ENCODE assay signal across 26 mouse cellular contexts in the genomic region with DNA sequence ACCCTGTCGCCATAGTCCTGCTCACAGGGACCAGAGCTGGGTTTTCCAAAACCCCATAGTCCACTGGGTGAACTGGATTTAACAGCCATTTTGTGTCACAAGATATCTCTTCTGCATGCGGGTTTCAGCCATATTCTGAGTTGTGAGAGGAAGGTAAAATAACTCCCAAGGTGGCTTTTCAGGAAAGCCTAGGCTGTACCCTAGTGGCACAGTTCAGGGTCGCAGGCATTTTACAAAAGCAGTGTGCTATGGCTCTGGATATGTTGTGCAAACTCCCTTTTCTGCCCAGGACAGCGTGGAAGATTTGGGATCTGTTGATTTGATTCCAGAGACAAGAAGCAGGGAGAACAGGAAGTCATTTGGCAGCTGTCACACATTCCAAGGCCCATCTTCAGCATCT.
DNase-seq lines count a peak whose midpoint lies in the region; ATAC-seq and TF ChIP-seq lines count a peak whose summit lies in the region.
"Had no signal": no experiment of that assay in that cellular context is flagged by ENCODE, and none has a peak within 500 bp of the region (broad histone marks: within the 10 kb centered on the region; RNA-seq: fewer than 3 reads in every experiment).

No protein-coding gene starts in this region.

- no peak overlapping the region for H3K9ac ChIP-seq in hindbrain, postnatal 0 days (replicated peaks; ENCODE audit: low read length)
- H3K9ac ChIP-seq in hindbrain, embryonic 13.5 days, result no peak overlapping the region
- H3K9ac ChIP-seq in lung, postnatal 0 days (replicated peaks; ENCODE audit: low read depth), result no peak overlapping the region
- H3K9ac ChIP-seq in limb, embryonic 13.5 days, result no peak overlapping the region
- H3K9ac ChIP-seq: embryonic facial prominence, embryonic 12.5 days had no signal

- no peak for ATAC-seq in hindbrain, postnatal 0 days
- ATAC-seq in hindbrain, embryonic 13.5 days (ENCODE audit: low FRiP score), result no peak
- no peak for ATAC-seq in lung, postnatal 0 days
- no peak for ATAC-seq in limb, embryonic 13.5 days (ENCODE audit: low FRiP score, low read depth)
- ATAC-seq: activated CD4-positive, CD25-positive, alpha-beta regulatory T cell, adult 4 months; CD4-positive, CD25-positive, alpha-beta regulatory T cell, adult 4 months; forebrain, embryonic 14.5 days had no signal

- peak; percentile 61 for TF ChIP-seq CTCF in hindbrain, postnatal 0 days (IDR thresholded peaks at IDR 0.05; ENCODE audit: low read depth)
- peak; percentile 34 for TF ChIP-seq CTCF in lung, postnatal 0 days (IDR thresholded peaks at IDR 0.05)

- no peaks in the 10 kb centered on the region for H3K9me3 ChIP-seq in hindbrain, postnatal 0 days (ENCODE audit: low read length)
- H3K9me3 ChIP-seq in hindbrain, embryonic 13.5 days, result no peaks in the 10 kb centered on the region
- H3K9me3 ChIP-seq in lung, postnatal 0 days (ENCODE audit: low read length), result no peaks in the 10 kb centered on the region
- no peaks in the 10 kb centered on the region for H3K9me3 ChIP-seq in limb, embryonic 13.5 days
- H3K9me3 ChIP-seq: embryonic facial prominence, embryonic 12.5 days had no signal

- 68% methylated on average over 4 of the region's 4 CpGs for WGBS in hindbrain, postnatal 0 days
- 81% methylated on average over 4 of the region's 4 CpGs for WGBS in hindbrain, embryonic 13.5 days
- 67% methylated on average over 4 of the region's 4 CpGs for WGBS in lung, postnatal 0 days
- 67% methylated on average over 4 of the region's 4 CpGs for WGBS in limb, embryonic 13.5 days

- no peaks in the 10 kb centered on the region for H3K27me3 ChIP-seq in hindbrain, postnatal 0 days (ENCODE audit: insufficient read depth, low read length)
- no peaks in the 10 kb centered on the region for H3K27me3 ChIP-seq in hindbrain, embryonic 13.5 days
- no peaks in the 10 kb centered on the region for H3K27me3 ChIP-seq in lung, postnatal 0 days (replicated peaks; ENCODE audit: insufficient read depth, low read length)
- no peaks in the 10 kb centered on the region for H3K27me3 ChIP-seq in limb, embryonic 13.5 days
- H3K27me3 ChIP-seq: embryonic facial prominence, embryonic 12.5 days had no signal

- TF ChIP-seq EP300 in lung, postnatal 0 days (IDR thresholded peaks at IDR 0.05), result no peak

- H3K4me3 ChIP-seq in hindbrain, postnatal 0 days (ENCODE audit: low read length), result no peak overlapping the region
- no peak overlapping the region for H3K4me3 ChIP-seq in hindbrain, embryonic 13.5 days
- H3K4me3 ChIP-seq in lung, postnatal 0 days (ENCODE audit: low read depth, low read length), result no peak overlapping the region
- H3K4me3 ChIP-seq in limb, embryonic 13.5 days, result no peak overlapping the region
- H3K4me3 ChIP-seq: embryonic facial prominence, embryonic 12.5 days; erythroblast, embryonic 14.5 days; myocyte had no signal

- DNase-seq in embryo, embryonic 11 days, result peak; percentile 38
- no peak for DNase-seq in embryo, embryonic 9.5 days (ENCODE audit: extremely low spot score)
- DNase-seq in hindbrain, postnatal 0 days (ENCODE audit: low spot score), result no peak
- no peak for DNase-seq in lung, postnatal 0 days (ENCODE audit: low spot score)
- DNase-seq in lung, postnatal 36 days, result no peak
- no peak for DNase-seq in frontal cortex, postnatal 10 days (ENCODE audit: low spot score in 2 of 2)
- DNase-seq: adrenal gland, postnatal 10 days; cerebellum, adult 11 months; cerebellum, postnatal 10 days; gastrocnemius, postnatal 36 days; kidney, adult 2 months; kidney, postnatal 25 days; layer of hippocampus, adult 9-11 months; liver; lung, adult 18-20 months had no signal

- H3K36me3 ChIP-seq in hindbrain, postnatal 0 days (ENCODE audit: insufficient read depth, low read length), result no peaks in the 10 kb centered on the region
- no peaks in the 10 kb centered on the region for H3K36me3 ChIP-seq in hindbrain, embryonic 13.5 days
- no peaks in the 10 kb centered on the region for H3K36me3 ChIP-seq in lung, postnatal 0 days (ENCODE audit: insufficient read depth, low read length)
- H3K36me3 ChIP-seq in limb, embryonic 13.5 days, result no peaks in the 10 kb centered on the region
- H3K36me3 ChIP-seq: embryonic facial prominence, embryonic 12.5 days had no signal

- no peak overlapping the region for H3K27ac ChIP-seq in hindbrain, postnatal 0 days
- no peak overlapping the region for H3K27ac ChIP-seq in hindbrain, embryonic 13.5 days
- no peak overlapping the region for H3K27ac ChIP-seq in lung, postnatal 0 days (ENCODE audit: low read length)
- H3K27ac ChIP-seq in limb, embryonic 13.5 days, result peak overlapping the region; percentile 48; the same call in 1 of the 2 replicates
- H3K27ac ChIP-seq: embryonic facial prominence, embryonic 12.5 days; macrophage had no signal

- no peak overlapping the region for H3K4me2 ChIP-seq in hindbrain, postnatal 0 days (ENCODE audit: low read depth, low read length)
- H3K4me2 ChIP-seq in hindbrain, embryonic 13.5 days, result no peak overlapping the region
- H3K4me2 ChIP-seq in lung, postnatal 0 days (replicated peaks; ENCODE audit: low read depth, low read length), result no peak overlapping the region
- no peak overlapping the region for H3K4me2 ChIP-seq in limb, embryonic 13.5 days (replicated peaks)
- H3K4me2 ChIP-seq: embryonic facial prominence, embryonic 12.5 days; heart, embryonic 11.5 days; midbrain, embryonic 11.5 days had no signal

- no peaks in the 10 kb centered on the region for H3K4me1 ChIP-seq in hindbrain, postnatal 0 days (ENCODE audit: insufficient read depth, low read length)
- 0 out of 2 replicates have a peak, but pooled peaks cover 3% of the 10 kb centered on the region for H3K4me1 ChIP-seq in hindbrain, embryonic 13.5 days (replicated peaks)
- no peaks in the 10 kb centered on the region for H3K4me1 ChIP-seq in lung, postnatal 0 days (ENCODE audit: insufficient read depth, low read depth, low read length)
- peaks cover 11% of the 10 kb centered on the region; the same call in 1 of the 2 replicates for H3K4me1 ChIP-seq in limb, embryonic 13.5 days
